Mouse (Mus musculus) embryonic stem cell, embryonic (primary cell): Measurements from ENCODE around the gene Limd1.

ENCODE experiments used
- CTCF ChIA-PET, 4 experiments: fragments of 300-600 bp in 2 of 4; fragments of 350-600 bp in 2 of 4; sonication (Branson Sonifier 250); formaldehyde crosslinking; loops; one replicate each; lab custom pipeline; 2022; ENCODE audit warnings: inconsistent platforms in 2 of 4; lab: Charles Lee
- POLR2A ChIA-PET, 4 experiments: fragments of 300-600 bp in 2 of 4; fragments of 350-600 bp in 2 of 4; sonication (Branson Sonifier 250); formaldehyde crosslinking; loops; one replicate each; lab custom pipeline; 2022; ENCODE audit warnings: antibody characterized with exemption in 4 of 4, inconsistent platforms in 1 of 4; lab: Charles Lee

The Limd1 gene

GRCm38 (mm10) chr9:123500480-123500879 lies 22.0 kb downstream of the Limd1 start:
- ChIA-PET POLR2A (interaction anchor here in 2 of 4 experiments (0.8 to 1.3 kb wide), 3 partner anchors 19 to 612 kb away, joined by 3 to 8 read pairs (median 4); no protein-coding TSS in a partner anchor), CTCF (interaction anchor here in 1 of 4 experiments (0.6 kb wide), 1 partner anchor 341 kb away, joined by 3 read pairs; no protein-coding TSS in a partner anchor)

DNA sequence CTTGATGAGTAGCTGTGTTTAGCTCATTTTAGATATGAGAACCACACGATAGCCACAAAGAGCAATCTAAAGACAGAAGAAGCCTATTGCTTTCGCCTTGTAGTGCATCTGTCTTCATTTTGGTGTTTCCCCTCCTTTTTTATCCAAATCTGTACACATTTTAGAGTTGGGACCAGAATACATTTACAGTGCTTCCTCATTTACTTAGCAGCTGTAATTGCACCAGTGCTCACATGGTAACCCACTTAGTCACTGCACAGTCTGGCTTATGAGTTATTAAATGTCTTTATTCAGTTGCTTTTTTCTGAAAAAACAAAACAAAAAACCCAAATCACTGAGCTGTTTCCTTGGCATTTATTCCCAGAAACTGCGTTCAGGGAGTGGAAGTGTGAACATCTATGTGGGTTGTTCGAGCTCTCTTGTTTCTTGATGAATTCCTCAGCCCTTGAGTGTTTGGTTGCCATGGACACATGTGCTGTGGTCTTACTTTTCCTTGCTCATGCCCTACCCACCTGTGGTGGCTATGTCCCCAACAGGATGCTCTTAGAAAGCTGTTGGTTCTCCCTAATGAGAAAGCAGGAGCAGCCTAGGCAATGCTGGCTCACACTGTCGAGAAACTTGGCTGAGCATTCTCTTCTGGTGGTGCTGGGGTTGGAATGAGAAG lies 24.8 kb downstream of the Limd1 start:
- ChIA-PET POLR2A (interaction anchor here in 3 of 4 experiments (0.7 to 1.3 kb wide), 3 partner anchors 26 to 59 kb away, joined by 3 to 4 read pairs (median 3); partner anchors contain the start of gene Sacm1l (in 1 of the 3)), CTCF (interaction anchor here in 2 of 4 experiments (0.5 to 2.2 kb wide), 6 partner anchors 16 to 251 kb away, joined by 3 to 8 read pairs (median 4); partner anchors contain the start of genes Limd1 (in 1 of the 2) and Sacm1l (in 1 of the 2))

GRCm38 (mm10) chr9:123504325-123504724 lies 25.8 kb downstream of the Limd1 start:
- ChIA-PET CTCF (interaction anchor here in 3 of 4 experiments (0.5 to 2.2 kb wide), 22 partner anchors 9 to 929 kb away, joined by 3 to 13 read pairs (median 4); partner anchors contain the start of genes Limd1 (in 2 of the 3), Sacm1l (in 2 of the 3), Tmem158 (in 2 of the 3) and Cdcp1 (in 1 of the 3)), POLR2A (interaction anchor here in 3 of 4 experiments (0.6 to 1.3 kb wide), 7 partner anchors 25 to 392 kb away, joined by 3 to 4 read pairs (median 3); partner anchors contain the start of genes Sacm1l (in 3 of the 3), Exosc7 (in 1 of the 3), Limd1 (in 1 of the 3) and Zdhhc3 (in 1 of the 3))

- CTCF ChIA-PET = interaction anchor here in 3 of 4 experiments (0.6 to 1.5 kb wide), 6 partner anchors 11 to 239 kb away, joined by 3 to 7 read pairs (median 3); partner anchors contain the start of gene Sacm1l (in 1 of the 3)
Observed at GRCm38 (mm10) chr9:123505598-123505997, 27.1 kb downstream of the Limd1 start.

GRCm38 (mm10) chr9:123506270-123507146 lies 28.0 kb downstream of the Limd1 start:
- ChIA-PET CTCF (interaction anchor here in 3 of 4 experiments (1.0 to 2.1 kb wide), 8 partner anchors 8 to 56 kb away, joined by 3 to 7 read pairs (median 4); no protein-coding TSS in a partner anchor), POLR2A (interaction anchor here in 3 of 4 experiments (0.7 to 2.7 kb wide), 6 partner anchors 12 to 432 kb away, joined by 3 to 8 read pairs (median 4); partner anchors contain the start of gene Sacm1l (in 1 of the 3))

More at GRCm38 (mm10) chr9:123505598-123505997, 27.1 kb downstream of the Limd1 start:
- POLR2A ChIA-PET = interaction anchor here in 1 of 4 experiments (1.1 to 2.7 kb wide), 2 partner anchors 23 to 27 kb away, joined by 3 to 8 read pairs; partner anchors contain the start of gene Sacm1l

- POLR2A ChIA-PET = interaction anchor here in 3 of 4 experiments (0.7 to 2.7 kb wide), 5 partner anchors 11 to 433 kb away, joined by 3 to 8 read pairs (median 4); partner anchors contain the start of gene Sacm1l (in 2 of the 3)
Observed at GRCm38 (mm10) chr9:123507380-123507779, 28.9 kb downstream of the Limd1 start.

DNA sequence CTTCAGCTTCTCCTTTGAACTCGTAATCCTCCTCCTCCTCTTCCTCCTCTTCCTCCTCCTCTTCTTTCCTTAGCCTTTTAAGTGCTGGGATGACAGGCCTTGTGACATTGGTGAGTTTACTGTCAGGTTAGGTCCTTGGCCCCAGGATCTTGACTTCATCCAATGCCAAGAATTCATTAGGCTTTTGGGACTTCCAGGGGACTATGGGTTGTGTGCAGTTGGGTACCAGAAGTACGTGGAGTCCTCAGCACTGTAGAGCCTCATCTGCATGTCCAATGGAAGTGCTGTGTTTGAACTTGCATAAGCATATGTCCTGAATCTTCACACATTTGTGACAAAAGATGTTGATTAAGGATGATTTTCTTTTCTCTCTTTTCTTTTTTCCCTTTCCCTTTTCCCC lies 30.5 kb downstream of the Limd1 start:
- ChIA-PET POLR2A (interaction anchor here in 1 of 4 experiments (1.9 kb wide), 1 partner anchor 20 kb away, joined by 4 read pairs; the partner anchor contains the start of gene Sacm1l), CTCF (no interaction called here)

More at GRCm38 (mm10) chr9:123507380-123507779, 28.9 kb downstream of the Limd1 start:
- CTCF ChIA-PET = interaction anchor here in 3 of 4 experiments (0.6 to 2.1 kb wide), 10 partner anchors 9 to 170 kb away, joined by 3 to 7 read pairs (median 4); no protein-coding TSS in a partner anchor

DNA sequence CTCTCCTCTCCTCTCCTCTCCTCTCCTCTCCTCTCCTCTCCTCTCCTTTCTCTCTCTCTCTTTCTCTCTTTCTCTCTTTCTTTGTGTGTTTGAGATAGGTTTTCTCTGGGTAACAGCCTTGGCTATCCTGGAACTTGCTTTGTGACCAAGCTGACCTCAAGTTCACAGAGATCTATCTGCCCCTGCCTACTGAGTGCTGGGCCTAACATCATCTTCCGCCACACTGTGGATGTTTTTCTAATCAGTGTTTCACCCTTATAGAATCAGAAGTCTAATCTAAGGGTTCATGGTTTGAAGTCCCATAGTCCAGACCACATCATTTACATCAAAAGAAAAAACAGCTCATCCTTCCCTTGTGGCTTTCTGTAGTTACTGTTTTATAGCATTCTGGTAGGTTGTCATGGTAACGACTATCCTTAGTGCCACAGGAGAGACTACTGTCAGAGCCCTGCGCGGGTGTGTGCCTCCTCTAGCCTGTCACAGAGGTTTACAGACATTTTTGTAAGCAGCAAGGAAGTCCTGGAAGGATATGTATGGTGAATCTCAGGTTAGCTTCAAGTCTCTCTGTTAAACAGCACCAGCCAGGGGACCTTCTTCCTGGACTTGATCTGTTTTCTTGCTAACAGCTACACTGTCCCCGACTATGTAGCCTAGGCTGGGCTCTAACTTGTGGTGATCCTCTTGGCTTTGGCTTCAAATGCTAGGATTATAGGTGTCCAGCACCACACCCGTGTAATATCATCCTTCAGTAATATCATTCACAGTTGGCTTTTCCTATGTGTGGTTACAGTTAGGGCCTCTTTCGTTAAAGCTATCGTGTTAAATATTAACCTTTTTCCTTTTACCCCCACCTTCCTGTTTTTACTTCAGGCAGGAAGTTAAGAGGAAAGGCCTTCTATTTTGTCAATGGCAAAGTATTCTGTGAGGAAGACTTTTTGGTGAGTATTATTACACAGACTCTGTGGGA lies 31.4 kb downstream of the Limd1 start:
- ChIA-PET POLR2A (interaction anchor here in 1 of 4 experiments (0.8 kb wide), 1 partner anchor 19 kb away, joined by 3 read pairs; the partner anchor contains the start of gene Sacm1l), CTCF (no interaction called here)

- ChIA-PET CTCF (no interaction called here), POLR2A (no interaction called here)
Observed at GRCm38 (mm10) chr9:123510926-123511325, 32.4 kb downstream of the Limd1 start.

DNA sequence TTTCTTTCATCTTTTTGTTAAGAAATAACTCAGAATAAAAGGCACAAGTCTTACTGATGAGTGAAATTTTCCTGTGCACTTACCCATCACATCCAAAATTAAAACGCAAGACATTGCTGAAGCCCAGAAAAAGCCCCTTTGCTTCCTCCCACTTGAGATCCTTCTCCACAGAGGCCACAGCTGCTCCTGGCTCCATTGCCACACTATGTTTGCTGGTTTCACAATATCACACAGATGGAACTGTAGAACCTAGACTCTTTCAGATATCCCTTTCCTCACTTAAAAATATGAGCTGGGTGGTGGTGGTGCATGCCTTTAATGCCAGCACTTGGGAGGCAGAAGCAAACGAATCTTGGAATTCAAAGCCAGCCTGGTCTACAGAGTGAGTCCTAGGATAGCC lies 34.0 kb downstream of the Limd1 start:
- POLR2A ChIA-PET = interaction anchor here in 2 of 4 experiments (1.0 to 1.2 kb wide), 2 partner anchors 11 to 17 kb away, joined by 3 read pairs; partner anchors contain the start of gene Sacm1l (in 1 of the 2)
- CTCF ChIA-PET = interaction anchor here in 2 of 4 experiments (1.4 to 1.6 kb wide), 3 partner anchors 8 to 11 kb away, joined by 3 to 4 read pairs (median 4); no protein-coding TSS in a partner anchor

DNA sequence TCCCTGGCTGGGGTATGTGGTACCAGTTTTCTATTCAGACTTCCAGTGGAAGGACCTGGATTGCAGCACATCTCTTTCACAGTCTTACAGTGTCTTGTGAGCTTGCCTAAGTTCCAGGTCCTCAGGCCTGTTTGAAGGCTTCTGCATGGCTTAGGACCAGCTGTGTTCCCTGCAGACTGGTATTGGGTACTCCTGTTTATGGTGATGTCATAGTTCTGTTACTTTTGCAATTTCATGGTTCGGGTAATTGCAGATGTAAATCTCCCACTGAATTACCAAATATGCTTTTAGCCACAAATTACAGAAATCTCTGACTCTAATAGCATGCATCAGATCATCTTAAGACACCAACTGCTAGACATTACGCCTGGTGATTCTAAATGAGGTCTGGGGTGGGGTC lies 36.6 kb downstream of the Limd1 start:
- ChIA-PET CTCF (interaction anchor here in 1 of 4 experiments (1.0 kb wide), 1 partner anchor 9 kb away, joined by 3 read pairs; no protein-coding TSS in a partner anchor), POLR2A (interaction anchor here in 2 of 4 experiments (0.7 to 2.2 kb wide), 2 partner anchors 14 to 35 kb away, joined by 5 to 7 read pairs; partner anchors contain the start of gene Sacm1l (in 1 of the 2))

- ChIA-PET CTCF (interaction anchor here in 1 of 4 experiments (1.1 kb wide), 1 partner anchor 12 kb away, joined by 6 read pairs; no protein-coding TSS in a partner anchor), POLR2A (interaction anchor here in 1 of 4 experiments (2.2 kb wide), 1 partner anchor 13 kb away, joined by 7 read pairs; the partner anchor contains the start of gene Sacm1l)
Observed at GRCm38 (mm10) chr9:123516641-123517385, 38.3 kb downstream of the Limd1 start.

- ChIA-PET POLR2A (interaction anchor here in 2 of 4 experiments (1.0 to 3.2 kb wide), 5 partner anchors 10 to 19 kb away, joined by 3 to 29 read pairs (median 4); partner anchors contain the start of gene Sacm1l (in 2 of the 2)), CTCF (interaction anchor here in 3 of 4 experiments (0.8 to 2.8 kb wide), 12 partner anchors 10 to 361 kb away, joined by 3 to 9 read pairs (median 4); partner anchors contain the start of genes Sacm1l (in 3 of the 3) and Limd1 (in 1 of the 3))
Observed at GRCm38 (mm10) chr9:123518969-123519894, 40.7 kb downstream of the Limd1 start.

GRCm38 (mm10) chr9:123520735-123521134 lies 42.2 kb downstream of the Limd1 start:
- ChIA-PET POLR2A (interaction anchor here in 1 of 4 experiments (3.2 kb wide), 1 partner anchor 9 kb away, joined by 29 read pairs; the partner anchor contains the start of gene Sacm1l), CTCF (interaction anchor here in 3 of 4 experiments (0.7 to 2.8 kb wide), 4 partner anchors 16 to 784 kb away, joined by 3 to 12 read pairs (median 6); no protein-coding TSS in a partner anchor)
